Mouse (Mus musculus) G1E (cell line): ENCODE data around the gene Cyp46a1. TPM values are rescaled to one million over a fixed set of nuclear protein-coding genes. Genes with fewer than 3 reads are reported as not detected.

Experiments used
- ATAC-seq: 2 replicates; pipeline ENCODE4 v1.8.0; 2016; ENCODE audit warnings: mild to moderate bottlenecking; ENCODE audit not compliant: insufficient number of reproducible peaks, poor library complexity, low FRiP score, severe bottlenecking; ENCODE audit errors: extremely low read depth
- DNase-seq: peaks from one replicate; pipeline ENCODE4 v3.0.0; 2012; ENCODE audit warnings: low spot score
- H3K27me3 ChIP-seq: 2 replicates; pipeline ENCODE4 v1.6.1; 2012; ENCODE audit warnings: mild to moderate bottlenecking, low read length, inconsistent platforms; ENCODE audit not compliant: insufficient read depth
- H3K36me3 ChIP-seq: replicated peaks from 2 replicates; pipeline ENCODE3; 2012; ENCODE audit warnings: mild to moderate bottlenecking, inconsistent platforms
- H3K4me1 ChIP-seq: 2 replicates; pipeline ENCODE4 v1.6.1; 2012; ENCODE audit warnings: low read depth, low read length, inconsistent platforms, mixed read lengths; ENCODE audit not compliant: insufficient read depth
- H3K4me3 ChIP-seq: 2 replicates; pipeline ENCODE4 v1.5.1; 2012; ENCODE audit warnings: low read depth, mild to moderate bottlenecking, inconsistent platforms, low read length, moderate library complexity, mixed read lengths
- H3K9me3 ChIP-seq: replicated peaks from 2 replicates; pipeline ENCODE4 v1.6.1; 2012; ENCODE audit warnings: inconsistent platforms
- CTCF ChIP-seq: IDR thresholded peaks from 2 replicates; pipeline ENCODE4 v1.5.1; 2012; ENCODE audit warnings: low read depth, low read length, inconsistent platforms, mixed read lengths
- GATA1 ChIP-seq: IDR thresholded peaks from 2 replicates; pipeline ENCODE4 v1.6.1; 2012; ENCODE audit warnings: borderline replicate concordance, low read length, inconsistent platforms, mixed read lengths
- GATA2 ChIP-seq: IDR thresholded peaks from 2 replicates; pipeline ENCODE4 v1.6.1; 2012; ENCODE audit warnings: low read depth, low read length, inconsistent platforms, borderline replicate concordance
- POLR2AphosphoS5 ChIP-seq: IDR thresholded peaks from 2 replicates; pipeline ENCODE4 v1.6.1; 2012; ENCODE audit warnings: low read depth, low read length, inconsistent platforms; ENCODE audit not compliant: insufficient replicate concordance
- TAL1 ChIP-seq: conservative IDR thresholded peaks from 2 replicates; pipeline ENCODE4 v1.6.1; 2012; ENCODE audit warnings: low read depth, low read length, inconsistent platforms, mixed read lengths
- polyA plus RNA-seq: library from polyadenylated mRNA; stranded (reverse); fragments of >175 nt; gene quantifications from 2 replicates; pipeline ENCODE4 v1.2.3, GENCODE M21; 2012
- total RNA-seq, 2 experiments: library from RNA; stranded (forward) in 1 of 2; stranded (reverse) in 1 of 2; fragments of 200-1000 nt in 1 of 2; fragments of >200 nt in 1 of 2; fragmentation: Nextera tagmentation in 1 of 2; gene quantifications; 2 replicates each; pipeline ENCODE4 v1.2.3; 2014 to 2017

Cyp46a1 gene
- total and polyA plus RNA-seq, 3 experiments: 0.55 TPM; not detected in 2

DNA sequence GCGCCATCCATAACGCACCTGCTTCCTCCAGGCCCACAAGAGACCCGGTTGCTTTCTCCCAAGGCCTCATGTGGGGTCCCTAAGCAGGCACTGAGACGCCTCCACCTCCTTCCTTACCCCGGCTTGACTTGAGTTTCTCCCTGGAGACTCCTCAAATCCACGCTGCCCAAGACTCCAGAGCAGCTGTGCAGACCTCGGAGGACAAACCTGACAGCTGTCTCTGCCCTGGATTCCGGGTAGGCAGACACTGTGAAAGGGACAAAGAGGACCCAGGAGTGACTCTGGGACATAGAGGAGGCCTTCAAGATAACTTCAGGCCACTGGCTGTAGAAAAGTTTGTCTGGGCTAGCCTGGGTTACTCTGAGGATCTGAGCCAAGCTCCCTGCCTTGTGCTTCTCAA is 40.5 kb downstream of the Cyp46a1 start:
- H3K4me1 ChIP-seq: no peaks in the 10 kb centered on the region
- no peak overlapping the region; the same call in 1 of the 2 replicates for H3K4me3 ChIP-seq
- DNase-seq (no peak), ATAC-seq (no peak)
- TF ChIP-seq TAL1 (no peak), GATA2 (no peak), GATA1 (no peak), CTCF (no peak), POLR2AphosphoS5 (no peak)
- no peaks in the 10 kb centered on the region for H3K36me3 ChIP-seq
- H3K27me3 ChIP-seq: no peaks in the 10 kb centered on the region; the same call in 1 of the 2 replicates
- peaks cover 92% of the 10 kb centered on the region for H3K9me3 ChIP-seq

DNA sequence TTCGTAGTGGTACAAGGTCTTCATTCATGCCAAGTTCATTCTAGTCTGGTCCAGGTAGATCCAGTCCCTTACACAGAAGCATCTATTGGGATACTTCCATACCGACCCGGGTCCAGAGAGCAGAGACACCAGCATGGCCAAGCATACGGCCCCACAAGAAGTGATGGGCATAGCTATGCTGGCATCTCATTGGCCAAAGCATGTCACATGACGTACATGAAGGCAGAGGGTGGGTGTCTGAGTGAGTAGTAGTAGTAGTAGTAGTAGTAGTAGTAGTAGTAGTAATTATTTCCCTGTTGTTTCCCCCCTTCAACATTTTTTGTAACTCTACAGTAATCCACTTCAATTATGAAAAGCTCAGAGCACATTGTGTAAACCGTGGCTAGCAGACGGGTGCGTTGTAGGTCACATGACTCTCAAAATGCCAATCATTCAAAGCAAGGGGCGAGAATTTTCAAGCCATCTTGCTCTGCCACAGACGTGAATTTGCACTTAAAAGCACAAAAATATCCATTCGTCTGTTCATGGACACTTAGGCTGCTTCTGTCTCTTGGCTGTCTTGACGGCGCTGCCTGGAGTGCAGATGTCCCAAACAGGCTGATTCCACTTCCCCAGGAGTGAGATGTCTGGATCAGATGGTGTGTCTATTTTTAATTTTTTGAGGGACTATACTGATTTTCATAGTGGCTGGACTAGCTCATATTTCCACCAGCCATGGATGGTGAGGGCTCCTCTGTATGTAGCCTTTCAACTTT is 44.4 kb downstream of the Cyp46a1 start:
- no peak for ATAC-seq
- Histone ChIP-seq H3K27me3 (no peaks in the 10 kb centered on the region), H3K4me3 (no peak overlapping the region), H3K4me1 (no peaks in the 10 kb centered on the region), H3K36me3 (no peaks in the 10 kb centered on the region), H3K9me3 (peaks cover 85% of the 10 kb centered on the region)
- TF ChIP-seq TAL1 (no peak), POLR2AphosphoS5 (no peak), CTCF (no peak), GATA1 (no peak), GATA2 (no peak)
- DNase-seq: no peak

DNA sequence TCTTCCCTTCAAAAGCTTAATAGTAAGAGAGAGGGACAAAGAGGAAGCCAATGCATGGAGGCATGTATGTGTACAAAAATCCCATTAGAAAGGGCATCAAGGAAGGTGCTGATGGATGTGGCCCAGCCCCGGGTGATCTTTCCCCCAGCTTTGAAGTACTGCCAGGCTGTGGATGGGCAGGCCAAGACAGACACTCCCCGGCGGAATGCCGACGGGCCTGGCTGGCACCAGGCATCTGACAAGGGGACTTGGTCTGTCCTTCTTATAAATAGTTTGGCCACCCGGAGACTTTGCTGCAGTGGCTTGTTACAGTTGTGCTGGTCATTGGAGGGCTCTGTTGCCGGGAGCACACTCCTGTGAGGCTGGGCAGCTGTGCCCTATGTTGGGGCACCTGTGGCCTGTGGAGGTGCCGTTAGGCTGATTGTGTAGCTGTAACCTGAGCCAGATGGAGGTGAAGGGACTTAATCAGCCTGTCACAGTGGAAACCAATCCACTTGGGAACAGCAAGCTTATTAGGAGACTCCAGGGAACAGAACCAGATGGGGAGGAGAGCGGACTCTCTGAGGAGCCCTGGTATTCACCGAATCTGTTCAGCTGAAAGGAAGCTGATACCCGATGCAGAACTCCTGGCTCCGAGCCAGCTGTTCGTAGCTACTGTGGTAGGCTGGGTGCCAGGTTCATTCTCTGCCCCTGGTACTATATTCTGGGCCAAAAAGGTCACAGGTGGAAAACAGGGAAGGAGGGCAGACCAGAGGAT is 52.5 kb downstream of the Cyp46a1 start:
- ATAC-seq (no peak), DNase-seq (no peak)
- no peak for TF ChIP-seq CTCF
- no peak for TF ChIP-seq TAL1
- no peak for TF ChIP-seq GATA1
- no peak for TF ChIP-seq POLR2AphosphoS5
- TF ChIP-seq GATA2: no peak
- Histone ChIP-seq H3K4me1 (no peaks in the 10 kb centered on the region), H3K9me3 (peaks cover 89% of the 10 kb centered on the region), H3K36me3 (no peaks in the 10 kb centered on the region), H3K27me3 (no peaks in the 10 kb centered on the region), H3K4me3 (no peak overlapping the region; the same call in 1 of the 2 replicates)

DNA sequence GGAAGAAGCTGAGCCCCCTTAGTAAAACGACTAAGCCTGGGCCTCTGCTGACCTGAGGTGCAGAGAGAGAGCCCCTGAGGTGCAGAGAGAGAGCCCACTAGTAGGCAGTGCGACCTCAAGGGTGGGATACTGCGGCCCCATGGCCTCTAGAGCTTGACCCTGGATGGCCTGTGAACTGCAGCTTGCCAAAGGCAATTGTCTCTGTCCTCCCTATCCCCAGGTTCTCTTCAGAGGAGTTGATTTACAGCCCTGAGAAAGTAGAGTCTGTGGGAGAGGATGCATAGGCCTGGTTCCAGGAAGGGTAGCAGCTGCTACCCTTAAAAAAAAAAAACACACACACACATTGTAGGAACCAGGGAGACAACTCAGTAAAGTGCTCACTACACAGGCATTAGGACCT is 55.5 kb downstream of the Cyp46a1 start:
- Histone ChIP-seq H3K4me1 (no peaks in the 10 kb centered on the region), H3K36me3 (no peaks in the 10 kb centered on the region), H3K27me3 (no peaks in the 10 kb centered on the region), H3K4me3 (no peak overlapping the region), H3K9me3 (peaks cover 98% of the 10 kb centered on the region)
- no peak for DNase-seq
- TF ChIP-seq GATA2: no peak
- no peak for TF ChIP-seq CTCF
- no peak for TF ChIP-seq GATA1
- TF ChIP-seq POLR2AphosphoS5: no peak
- no peak for TF ChIP-seq TAL1
- ATAC-seq: no peak

DNA sequence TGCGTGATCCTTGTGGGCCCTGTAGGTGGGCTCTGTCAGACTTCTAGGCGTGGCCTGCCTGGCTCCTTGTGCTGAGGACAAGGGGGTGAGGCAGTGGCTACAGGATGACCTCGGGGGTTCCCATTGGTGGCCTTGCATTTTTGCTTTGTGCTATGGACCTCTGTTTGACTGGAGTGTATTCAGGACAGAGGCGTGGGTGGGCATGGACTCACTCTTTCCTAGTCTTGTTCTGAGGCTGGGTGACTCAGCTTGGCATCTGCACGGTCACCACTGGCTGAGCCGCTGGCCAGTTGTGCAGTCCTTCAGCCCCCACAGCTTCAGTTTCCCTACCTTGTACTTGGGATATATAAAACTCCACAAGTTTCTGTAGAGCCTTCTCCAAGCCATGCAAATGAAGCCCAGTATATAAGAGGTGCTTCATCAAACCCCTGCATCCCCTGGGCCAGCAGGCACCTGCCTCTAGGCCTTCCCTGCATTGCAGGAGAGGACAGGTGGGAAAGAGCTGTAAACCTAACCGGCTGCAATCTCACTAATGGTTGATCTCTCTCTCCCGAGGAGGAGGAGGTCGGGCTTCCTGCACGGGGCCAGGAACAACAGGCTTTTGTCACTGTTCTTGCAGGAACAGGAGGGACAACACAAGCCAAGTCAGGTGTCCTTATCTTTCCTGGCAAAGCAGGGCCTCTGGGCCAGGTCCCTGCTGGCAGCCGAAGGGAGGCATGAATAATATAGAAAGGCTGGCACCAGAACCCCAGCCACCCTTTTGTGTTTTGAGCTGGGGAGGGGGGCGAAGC is 58.3 kb downstream of the Cyp46a1 start:
- Histone ChIP-seq H3K36me3 (no peaks in the 10 kb centered on the region), H3K4me3 (peak overlapping the region; percentile 16; the same call in 1 of the 2 replicates), H3K27me3 (no peaks in the 10 kb centered on the region), H3K4me1 (no peaks in the 10 kb centered on the region), H3K9me3 (peaks cover 97% of the 10 kb centered on the region)
- ATAC-seq (no peak), DNase-seq (no peak)
- TF ChIP-seq TAL1: no peak
- TF ChIP-seq POLR2AphosphoS5: no peak
- no peak for TF ChIP-seq GATA1
- no peak for TF ChIP-seq GATA2
- no peak for TF ChIP-seq CTCF

DNA sequence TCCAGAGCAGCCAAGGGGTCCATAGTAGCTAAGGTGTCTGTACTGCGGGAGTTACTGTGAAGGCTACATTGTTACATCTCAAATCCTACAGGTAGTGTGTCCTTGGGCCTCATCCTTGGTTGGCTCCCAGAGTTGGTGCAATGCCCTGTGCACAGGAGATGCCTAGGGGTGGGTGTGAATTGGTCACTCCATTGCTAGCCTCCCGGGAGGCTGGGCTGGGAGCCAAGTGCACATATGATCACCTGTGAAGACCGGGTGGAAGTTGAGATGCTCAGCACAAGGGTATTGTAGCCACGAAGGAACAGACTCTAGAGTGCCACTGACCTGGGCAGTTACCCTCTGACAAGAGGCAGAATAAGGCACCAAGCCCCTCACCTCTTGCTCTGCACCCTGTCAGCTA is 58.9 kb downstream of the Cyp46a1 start:
- DNase-seq (no peak), ATAC-seq (no peak)
- peaks cover 97% of the 10 kb centered on the region for H3K9me3 ChIP-seq
- TF ChIP-seq GATA1: no peak
- no peak for TF ChIP-seq CTCF
- no peak for TF ChIP-seq GATA2
- no peak for TF ChIP-seq POLR2AphosphoS5
- no peak for TF ChIP-seq TAL1
- no peaks in the 10 kb centered on the region for H3K27me3 ChIP-seq
- no peaks in the 10 kb centered on the region for H3K4me1 ChIP-seq
- no peaks in the 10 kb centered on the region for H3K36me3 ChIP-seq
- no peak overlapping the region for H3K4me3 ChIP-seq
